Mouse (Mus musculus): ENCODE measurements around the gene Sytl2. TPM values are rescaled to one million over a fixed set of nuclear protein-coding genes. Genes with fewer than 3 reads are reported as not detected.

Sytl2 gene
- total RNA-seq, 2 experiments from 2014 or later = 4.6 to 4.7 TPM

- peak; percentile 49 to 66 for DNase-seq
Observed at GRCm38 (mm10) chr7:90370071-90370851, 68.2 kb downstream of the Sytl2 start.

GRCm38 (mm10) chr7:90372804-90373203, 70.8 kb downstream of the Sytl2 start:
- no peak for DNase-seq

- no peak for DNase-seq
Observed at GRCm38 (mm10) chr7:90384411-90384810, 82.4 kb downstream of the Sytl2 start.

DNA sequence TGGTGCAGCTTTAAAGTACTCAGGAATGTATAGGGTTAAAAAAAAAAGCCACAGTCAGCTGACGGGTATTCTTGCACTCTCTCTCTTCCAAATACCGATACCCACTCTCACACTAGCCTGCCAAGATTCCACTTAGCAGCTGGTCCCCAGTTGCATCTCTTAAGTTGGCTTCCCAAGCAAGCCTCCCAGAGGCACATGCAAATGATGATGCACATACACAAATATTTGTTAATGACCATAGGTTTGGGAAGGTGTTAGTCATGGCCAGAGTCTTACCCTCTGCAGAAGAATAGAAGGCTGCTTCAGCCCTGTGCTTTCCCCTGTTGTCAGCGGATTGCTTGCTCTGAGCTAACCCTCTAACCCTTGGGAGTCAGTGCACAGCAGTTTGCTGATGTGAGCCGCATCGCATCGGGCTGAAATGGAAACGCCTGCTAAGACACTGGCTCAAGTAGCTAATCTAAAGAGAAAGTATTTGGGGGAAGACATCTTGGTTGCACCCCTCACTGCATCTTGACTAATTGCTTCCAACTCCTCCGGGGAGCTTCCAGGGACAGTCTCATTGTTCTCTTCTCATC, 84.9 kb downstream of the Sytl2 start:
- DNase-seq = no peak

DNA sequence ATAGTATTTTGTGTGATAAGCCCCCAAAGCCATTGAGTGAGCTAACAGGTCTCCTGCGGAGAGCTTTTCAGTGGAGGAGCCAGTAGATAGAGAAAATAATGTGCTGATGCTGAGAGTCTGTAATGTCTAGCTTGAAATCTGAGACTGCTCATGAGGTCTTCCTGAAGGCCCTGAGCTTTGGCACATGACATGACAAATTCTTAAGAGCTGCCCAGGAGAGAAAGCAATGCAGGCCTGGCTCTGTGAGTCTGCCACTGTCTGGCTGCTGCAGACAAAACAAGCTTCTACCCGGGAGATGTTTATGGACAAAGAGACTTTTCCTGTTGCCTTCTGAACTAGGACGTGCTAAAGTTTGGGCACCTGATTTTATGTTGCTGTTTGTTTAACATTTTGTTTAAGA, 87.7 kb downstream of the Sytl2 start:
- DNase-seq = no peak

DNA sequence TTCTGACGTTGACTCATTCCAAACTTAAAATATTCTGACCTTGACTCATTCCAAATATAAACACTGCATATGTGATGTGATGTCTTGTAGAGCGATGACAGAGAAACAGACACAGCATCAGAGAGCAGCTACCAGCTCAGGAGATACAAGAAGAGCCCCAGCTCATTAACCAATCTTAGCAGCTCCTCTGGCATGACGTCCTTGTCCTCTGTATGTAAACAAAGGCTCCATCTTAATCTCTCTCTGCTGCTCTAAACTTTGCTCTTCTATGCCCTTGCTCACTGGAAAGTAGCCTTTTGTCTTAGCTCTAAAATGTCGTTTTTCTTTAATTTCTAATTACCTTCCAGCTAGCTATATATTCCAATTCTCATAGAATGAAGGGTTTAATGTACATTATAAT, 93.0 kb downstream of the Sytl2 start:
- no peak for DNase-seq

- DNase-seq = no peak
Observed at GRCm38 (mm10) chr7:90395928-90396327, 93.9 kb downstream of the Sytl2 start.

DNA sequence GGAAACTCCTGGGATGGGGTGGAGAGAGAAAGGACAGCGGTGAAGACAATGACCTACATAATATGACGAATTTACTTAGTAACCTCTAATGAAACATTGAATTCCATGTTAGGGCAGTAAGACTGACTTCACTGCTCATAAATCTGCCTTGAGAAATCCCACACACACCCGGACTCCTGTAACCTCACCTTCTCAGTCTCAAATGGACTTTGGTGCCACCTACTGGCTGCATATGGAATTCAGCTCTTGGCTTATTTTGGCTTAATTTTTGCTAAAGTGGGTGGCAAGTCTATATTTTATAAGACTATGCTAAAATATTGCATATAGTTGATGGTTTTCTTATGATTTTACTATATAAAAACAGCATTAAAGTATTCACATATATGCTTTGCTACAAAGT, 107.9 kb downstream of the Sytl2 start:
- DNase-seq = peak; percentile 70 to 80

GRCm38 (mm10) chr7:90426020-90427001, 124.3 kb downstream of the Sytl2 start, which contains the start of gene Ccdc89:
TSS of gene Ccdc89 (plus strand) at chr7:90426577.
- DNase-seq = peak; percentile 81 to 83

GRCm38 (mm10) chr7:90427006-90427405, 125.0 kb downstream of the Sytl2 start:
- no peak for DNase-seq

DNA sequence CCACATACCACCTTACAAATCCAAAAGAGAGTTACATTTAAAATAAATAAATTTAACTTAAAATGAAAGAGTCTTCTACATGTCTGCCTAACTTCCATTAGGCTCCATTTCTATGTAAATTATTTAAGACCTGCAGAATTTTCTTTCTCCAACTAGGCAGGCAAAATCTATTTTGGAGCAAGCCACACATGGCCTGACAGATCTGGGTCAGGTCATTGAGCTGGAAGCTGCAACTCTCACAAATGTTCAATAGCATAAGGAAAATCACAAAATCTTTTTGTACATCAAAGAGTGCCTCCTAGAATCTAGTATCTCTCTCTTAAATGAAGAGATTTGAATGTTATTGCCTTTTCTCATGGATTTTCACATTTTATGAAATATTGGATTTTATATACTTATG, 130.2 kb downstream of the Sytl2 start:
- no peak for DNase-seq

DNA sequence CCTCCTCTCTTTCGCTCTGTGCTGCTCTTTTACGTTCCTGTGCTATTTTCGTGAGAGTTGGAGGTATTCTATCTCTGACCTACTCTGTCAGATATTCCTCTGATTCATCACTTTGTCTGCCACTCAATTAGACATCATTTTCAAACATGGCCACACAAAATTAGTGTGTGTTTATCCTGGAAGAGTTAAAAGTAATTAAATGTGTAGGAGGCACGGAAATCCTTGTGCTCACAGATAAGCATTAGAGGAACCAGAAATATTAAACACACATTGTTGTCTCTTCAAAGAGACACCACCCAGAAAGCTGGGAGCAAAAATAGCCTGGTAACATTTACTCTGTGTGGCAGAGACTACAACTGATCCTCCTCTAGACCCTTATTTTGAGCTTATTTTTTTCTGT, 138.0 kb downstream of the Sytl2 start:
- no peak for DNase-seq

GRCm38 (mm10) chr7:90442070-90442469, 140.0 kb downstream of the Sytl2 start:
- no peak for DNase-seq

- peak; percentile 97 for DNase-seq
Observed at GRCm38 (mm10) chr7:90442518-90443080, 140.5 kb downstream of the Sytl2 start, which contains the start of gene Crebzf. TSS of gene Crebzf (plus strand) at chr7:90442729.

DNA sequence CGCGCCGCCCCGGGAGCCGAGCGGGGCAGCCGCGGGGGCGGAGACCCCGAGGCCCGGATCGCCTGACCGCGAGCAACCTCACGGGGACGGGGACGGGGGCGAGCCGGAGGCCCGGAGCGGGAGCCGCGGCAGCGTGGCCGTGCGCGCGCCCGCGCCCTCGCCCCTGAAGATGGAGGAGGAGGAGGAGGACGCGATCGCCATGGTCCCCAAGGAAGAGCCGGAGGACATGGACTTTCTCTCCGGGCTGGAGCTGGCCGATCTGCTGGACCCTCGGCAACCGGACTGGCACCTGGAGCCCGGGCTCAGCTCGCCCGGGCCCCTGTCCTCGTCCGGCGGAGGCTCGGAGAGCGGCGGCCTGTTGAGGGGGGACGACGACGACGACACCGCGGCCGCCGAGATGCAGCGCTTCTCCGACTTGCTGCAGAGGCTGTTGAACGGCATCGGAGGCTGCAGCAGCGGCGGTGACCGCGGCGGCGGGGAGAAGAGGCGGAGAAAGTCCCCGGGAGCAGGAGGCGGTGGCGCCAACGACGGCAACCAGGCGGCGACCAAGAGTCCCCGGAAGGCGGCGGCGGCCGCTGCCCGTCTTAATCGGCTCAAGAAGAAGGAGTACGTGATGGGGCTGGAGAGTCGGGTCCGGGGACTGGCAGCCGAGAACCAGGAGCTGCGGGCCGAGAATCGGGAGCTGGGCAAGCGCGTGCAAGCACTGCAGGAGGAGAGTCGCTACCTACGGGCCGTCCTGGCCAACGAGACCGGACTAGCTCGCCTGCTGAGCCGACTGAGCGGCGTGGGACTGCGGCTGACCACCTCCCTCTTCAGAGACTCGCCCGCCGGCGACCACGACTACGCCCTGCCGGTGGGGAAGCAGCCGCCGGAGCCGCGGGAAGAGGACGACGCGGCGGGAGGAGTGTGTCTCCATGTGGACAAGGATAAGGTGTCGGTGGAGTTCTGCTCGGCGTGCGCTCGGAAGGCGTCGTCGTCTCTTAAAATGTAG, 141.3 kb downstream of the Sytl2 start:
- DNase-seq = peak; percentile 78 to 86

GRCm38 (mm10) chr7:90444206-90444605, 142.2 kb downstream of the Sytl2 start:
- DNase-seq = no peak

GRCm38 (mm10) chr7:90456149-90456844, 154.2 kb downstream of the Sytl2 start:
- DNase-seq = no peak

DNA sequence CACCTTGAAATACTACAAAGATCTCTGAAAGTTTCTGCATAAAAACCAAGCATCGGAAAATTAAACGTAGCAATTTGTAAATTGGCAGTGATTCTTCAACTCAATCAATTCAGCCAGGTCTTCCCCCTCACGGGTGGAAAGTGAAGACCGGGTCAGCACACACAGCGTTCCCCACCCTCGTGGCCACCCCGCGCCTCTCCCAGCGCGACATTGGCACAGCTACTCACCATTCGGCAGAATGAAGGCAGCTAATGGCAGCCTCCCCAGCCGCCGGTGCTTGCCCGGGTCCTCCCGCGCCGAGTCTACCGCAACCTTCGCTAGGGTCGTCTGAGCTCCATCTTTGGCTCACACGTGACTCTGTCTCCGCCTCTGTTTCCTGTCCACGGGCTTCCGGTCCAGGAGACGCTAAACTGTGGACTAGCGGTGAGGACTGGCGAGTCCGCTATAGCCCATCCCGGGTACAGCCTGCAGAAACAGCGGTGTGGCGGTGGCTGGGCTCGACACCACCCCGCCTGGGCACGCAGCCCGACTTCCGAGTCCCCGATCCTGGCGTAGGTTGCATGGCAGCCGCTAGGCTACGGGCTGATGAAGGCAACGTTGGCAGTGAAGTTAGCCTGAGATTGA, 154.9 kb downstream of the Sytl2 start, which contains the start of gene Tmem126a:
TSS of gene Tmem126a (minus strand) at position 385 of the 624 bp plus-strand sequence.
- peak; percentile 91 for DNase-seq

DNA sequence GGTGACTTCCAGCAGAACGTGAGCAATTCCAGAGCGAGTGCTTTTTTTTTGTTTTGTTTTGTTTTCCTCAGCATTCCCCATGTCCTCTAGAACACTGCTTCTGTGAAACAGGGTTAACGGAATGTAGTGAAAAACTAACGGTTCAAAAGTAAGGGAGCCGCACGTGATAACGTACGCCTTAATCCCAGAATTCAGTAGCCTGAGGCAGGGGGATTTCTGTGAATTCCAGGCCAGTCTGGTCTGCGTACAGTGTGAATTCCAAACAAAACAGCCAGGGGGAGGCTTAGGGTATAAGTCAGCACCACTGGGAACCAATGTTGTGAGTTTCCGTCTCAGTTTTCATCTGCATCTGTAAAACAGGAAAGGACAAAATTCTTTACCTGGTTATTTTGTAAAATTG, 155.5 kb downstream of the Sytl2 start:
- DNase-seq = no peak

Data from adrenal gland, postnatal 36 days (tissue).